Mouse (Mus musculus) embryonic facial prominence, embryonic 13.5 days (tissue): ENCODE data around the gene Slc25a3. TPM values are rescaled to one million over a fixed set of nuclear protein-coding genes. Genes with fewer than 3 reads are reported as not detected.
A peak's percentile ranks its signal among the peaks of the same experiment; 100 is the strongest.

Experiments
- ATAC-seq: fragments of 200-750 bp; cut with Nextera tagmentation; 2 replicates; pipeline ENCODE4 v1.8.0; 2017; ENCODE audit warnings: low read depth; ENCODE audit not compliant: insufficient number of reproducible peaks, insufficient read depth, low FRiP score, low TSS enrichment
- H3K27ac ChIP-seq: fragments of 300-500 bp; sonication (generic); 2 replicates; pipeline ENCODE4 v1.5.1; 2015; ENCODE audit warnings: moderate library complexity, mild to moderate bottlenecking, inconsistent platforms
- H3K27me3 ChIP-seq: fragments of 300-500 bp; sonication (generic); 2 replicates; pipeline ENCODE4 v1.6.1; 2015; ENCODE audit warnings: mild to moderate bottlenecking, inconsistent platforms
- H3K36me3 ChIP-seq: fragments of 300-500 bp; sonication (generic); 2 replicates; pipeline ENCODE4 v1.6.1; 2015; ENCODE audit warnings: mild to moderate bottlenecking, inconsistent platforms
- H3K4me1 ChIP-seq: fragments of 300-500 bp; sonication (generic); 2 replicates; pipeline ENCODE4 v1.6.1; 2015; ENCODE audit warnings: inconsistent platforms
- H3K4me2 ChIP-seq: fragments of 300-500 bp; sonication (generic); 2 replicates; pipeline ENCODE4 v1.6.1; 2015; ENCODE audit warnings: moderate library complexity, mild to moderate bottlenecking, inconsistent platforms
- H3K4me3 ChIP-seq: fragments of 300-500 bp; sonication (generic); 2 replicates; pipeline ENCODE4 v1.5.1; 2015; ENCODE audit warnings: mild to moderate bottlenecking, inconsistent platforms
- H3K9ac ChIP-seq: fragments of 300-500 bp; sonication (generic); 2 replicates; pipeline ENCODE4 v1.6.1; 2015; ENCODE audit warnings: mild to moderate bottlenecking, inconsistent platforms
- H3K9me3 ChIP-seq: fragments of 300-500 bp; sonication (generic); 2 replicates; pipeline ENCODE4 v1.6.1; 2016; ENCODE audit warnings: inconsistent platforms
- WGBS: fragments of 180-500 bp; shearing (Covaris S2); methylation state at CpG from one replicate; pipeline ENCODE4 v1.1.7; 2015; ENCODE audit warnings: mixed read lengths; 5-methylcytosine and 5-hydroxymethylcytosine counted together
- polyA plus RNA-seq: library from polyadenylated mRNA; unstranded; fragments of >200 nt; fragmentation: Nextera tagmentation; extraction: Ambion mirVana; gene quantifications from 2 replicates; pipeline ENCODE4 v1.2.1, GENCODE M21; 2015

Slc25a3 gene
- polyA plus RNA-seq, 1 experiment from 2014 or later, result 411 TPM

DNA sequence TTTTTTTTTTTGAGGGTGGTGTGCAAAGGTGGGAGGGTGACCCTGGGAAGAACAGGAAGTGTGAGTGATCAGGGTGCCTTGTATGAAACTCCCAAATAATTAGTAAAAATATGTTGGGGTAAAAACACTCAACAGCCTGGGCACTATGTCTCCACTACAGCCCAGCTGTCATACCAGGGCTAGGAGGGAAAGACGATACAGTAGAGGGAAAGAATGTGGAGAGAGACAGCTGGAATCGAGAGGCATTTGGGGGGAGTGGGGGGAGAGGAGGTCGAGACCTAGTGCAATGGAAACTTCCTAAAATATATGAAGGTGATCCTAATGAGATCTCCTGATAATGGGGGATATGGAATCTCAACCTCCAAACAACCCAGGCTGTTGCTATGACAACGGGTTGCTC lies 14.0 kb downstream of the Slc25a3 start:
- ATAC-seq, result no peak
- Histone ChIP-seq H3K27ac (no peak overlapping the region), H3K4me3 (no peak overlapping the region), H3K36me3 (peaks cover 33% of the 10 kb centered on the region), H3K9ac (no peak overlapping the region), H3K9me3 (no peaks in the 10 kb centered on the region), H3K4me1 (no peaks in the 10 kb centered on the region), H3K4me2 (no peak overlapping the region), H3K27me3 (no peaks in the 10 kb centered on the region)
- 66% methylated on average over 4 of the region's 4 CpGs for WGBS

DNA sequence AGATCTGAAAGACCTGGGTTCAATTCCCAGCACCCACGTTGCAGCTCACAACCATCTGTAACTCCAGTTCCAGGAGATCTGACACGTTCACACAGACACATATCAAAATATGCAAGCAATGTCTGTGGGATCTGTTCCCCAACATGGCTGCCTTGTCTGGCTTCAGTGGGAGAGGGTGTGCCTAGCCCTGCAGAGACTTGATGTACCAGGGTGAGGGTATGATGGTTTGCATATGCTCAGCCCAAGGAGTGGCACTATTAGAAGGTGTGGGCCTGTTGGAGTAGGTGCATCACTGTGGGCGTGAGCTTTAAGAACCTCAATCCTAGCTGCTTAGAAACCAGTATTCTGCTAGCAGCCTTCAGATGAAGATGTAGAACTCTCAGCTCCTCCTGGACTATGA lies 17.9 kb downstream of the Slc25a3 start:
- ATAC-seq, result no peak
- WGBS, result 82% methylated on average over 3 of the region's 3 CpGs

DNA sequence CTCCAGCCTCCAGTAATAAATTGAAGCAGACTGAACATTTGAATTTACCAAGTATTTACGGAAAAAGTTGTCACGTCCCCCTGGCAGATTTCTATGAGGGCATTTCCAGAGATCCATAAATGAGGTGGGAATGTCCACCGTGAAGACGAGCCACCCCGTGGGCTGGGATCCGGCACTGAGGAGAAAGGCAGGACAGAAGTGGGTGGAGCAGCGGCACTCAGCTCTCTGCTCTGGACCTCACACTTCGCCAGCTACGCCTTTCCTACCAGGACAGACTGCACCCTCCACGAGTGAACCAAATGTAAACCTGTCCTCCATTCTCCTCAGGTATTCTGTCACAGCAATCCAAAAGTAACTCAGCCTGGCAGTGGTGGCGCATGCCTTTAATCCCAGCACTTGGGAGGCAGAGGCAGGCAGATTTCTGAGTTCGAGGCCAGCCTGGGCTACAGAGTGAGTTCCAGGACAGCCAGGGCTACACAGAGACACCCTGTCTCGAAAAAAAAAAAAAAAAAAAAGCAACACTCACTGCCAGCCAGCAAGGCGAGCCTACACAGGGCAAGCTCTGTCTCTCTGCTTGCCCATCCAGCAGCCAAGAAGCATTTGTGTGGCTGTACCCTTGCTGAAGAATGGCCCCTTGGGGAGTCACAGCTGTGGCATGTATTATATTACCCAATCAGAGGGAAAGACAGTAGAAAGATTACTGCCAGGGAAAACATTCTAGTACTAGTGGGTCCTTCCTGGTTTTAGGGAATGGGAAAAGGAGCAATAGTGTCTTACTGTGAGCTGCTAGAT lies 20.9 kb downstream of the Slc25a3 start:
- H3K9ac ChIP-seq, result no peak overlapping the region
- no peak overlapping the region for H3K4me2 ChIP-seq
- ATAC-seq, result no peak
- H3K4me3 ChIP-seq, result no peak overlapping the region
- H3K4me1 ChIP-seq, result no peaks in the 10 kb centered on the region
- no peak overlapping the region for H3K27ac ChIP-seq
- H3K27me3 ChIP-seq, result no peaks in the 10 kb centered on the region
- 87% methylated on average over 14 of the region's 14 CpGs for WGBS
- no peaks in the 10 kb centered on the region for H3K9me3 ChIP-seq
- peaks cover 30% of the 10 kb centered on the region for H3K36me3 ChIP-seq

More for the DNA sequence above, 17.9 kb downstream of the Slc25a3 start:
- H3K4me2 ChIP-seq, result no peak overlapping the region
- no peaks in the 10 kb centered on the region for H3K9me3 ChIP-seq
- no peaks in the 10 kb centered on the region for H3K27me3 ChIP-seq
- no peaks in the 10 kb centered on the region for H3K4me1 ChIP-seq
- no peak overlapping the region for H3K27ac ChIP-seq
- peaks cover 22% of the 10 kb centered on the region for H3K36me3 ChIP-seq
- H3K9ac ChIP-seq, result no peak overlapping the region
- H3K4me3 ChIP-seq, result no peak overlapping the region

- Histone ChIP-seq H3K9me3 (no peaks in the 10 kb centered on the region), H3K27ac (no peak overlapping the region)
Observed at GRCm38 (mm10) chr10:91101936-91102335, 21.9 kb downstream of the Slc25a3 start.

DNA sequence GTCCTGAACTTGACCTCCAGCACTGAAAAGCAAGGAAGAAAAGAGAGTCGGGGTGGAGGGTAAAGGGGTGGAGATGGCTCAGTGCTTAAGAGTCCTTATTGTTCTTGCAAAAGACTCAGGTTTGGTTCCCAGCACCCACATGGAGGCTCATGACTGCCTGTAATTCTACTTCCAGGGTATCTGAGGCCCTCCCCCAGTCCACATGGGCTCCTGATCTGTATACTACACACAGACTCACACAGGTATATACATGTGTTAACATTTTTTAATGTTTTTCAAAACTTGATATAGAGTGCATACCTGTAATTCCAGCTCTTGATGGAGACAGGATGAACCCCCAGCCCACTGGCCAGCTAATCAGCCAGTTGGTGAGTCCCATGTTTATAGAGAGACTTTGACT lies 23.8 kb downstream of the Slc25a3 start:
- H3K9ac ChIP-seq, result no peak overlapping the region
- WGBS, result 80% methylated on average over 1 of the region's 1 CpGs
- no peak overlapping the region for H3K4me2 ChIP-seq
- no peaks in the 10 kb centered on the region for H3K9me3 ChIP-seq
- H3K4me3 ChIP-seq, result no peak overlapping the region
- H3K36me3 ChIP-seq, result peaks cover 49% of the 10 kb centered on the region
- no peaks in the 10 kb centered on the region for H3K27me3 ChIP-seq
- no peak for ATAC-seq
- no peak overlapping the region for H3K27ac ChIP-seq
- no peaks in the 10 kb centered on the region for H3K4me1 ChIP-seq

More at GRCm38 (mm10) chr10:91101936-91102335, 21.9 kb downstream of the Slc25a3 start:
- ATAC-seq, result no peak
- Histone ChIP-seq H3K27me3 (no peaks in the 10 kb centered on the region), H3K36me3 (peaks cover 38% of the 10 kb centered on the region), H3K9ac (no peak overlapping the region), H3K4me2 (no peak overlapping the region), H3K4me1 (no peaks in the 10 kb centered on the region), H3K4me3 (no peak overlapping the region)
- 80% methylated on average over 25 of the region's 25 CpGs for WGBS

DNA sequence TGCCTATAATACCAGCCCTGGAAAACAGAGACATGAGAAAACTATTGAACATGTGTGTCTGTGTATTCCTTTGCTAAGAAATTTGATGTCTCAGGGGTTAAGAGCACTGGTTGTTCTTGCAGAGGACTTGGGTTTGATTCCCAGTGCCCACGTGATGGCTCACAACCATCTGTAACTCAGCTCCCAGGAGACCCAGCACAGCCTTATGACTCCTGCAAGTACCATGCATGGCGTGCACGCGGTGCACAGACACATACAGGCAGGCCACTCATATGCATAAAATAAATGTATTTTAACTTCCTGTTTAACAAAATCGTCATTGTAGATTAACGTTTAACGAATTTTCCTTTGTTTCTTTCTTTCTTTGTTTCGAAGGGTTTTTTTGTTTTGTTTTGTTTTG lies 25.8 kb downstream of the Slc25a3 start:
- H3K4me3 ChIP-seq, result no peak overlapping the region
- no peak overlapping the region for H3K4me2 ChIP-seq
- no peak for ATAC-seq
- no peaks in the 10 kb centered on the region for H3K4me1 ChIP-seq
- H3K36me3 ChIP-seq, result peaks cover 63% of the 10 kb centered on the region
- no peak overlapping the region for H3K9ac ChIP-seq
- no peak overlapping the region for H3K27ac ChIP-seq
- no peaks in the 10 kb centered on the region for H3K9me3 ChIP-seq
- H3K27me3 ChIP-seq, result no peaks in the 10 kb centered on the region
- 91% methylated on average over 8 of the region's 8 CpGs for WGBS

- no peak for ATAC-seq
- no peak overlapping the region for H3K4me3 ChIP-seq
- H3K4me2 ChIP-seq, result no peak overlapping the region
- 83% methylated on average over 15 of the region's 15 CpGs for WGBS
- H3K9me3 ChIP-seq, result no peaks in the 10 kb centered on the region
- no peak overlapping the region for H3K9ac ChIP-seq
- H3K36me3 ChIP-seq, result peaks cover 48% of the 10 kb centered on the region
- H3K4me1 ChIP-seq, result no peaks in the 10 kb centered on the region
- H3K27ac ChIP-seq, result no peak overlapping the region
- no peaks in the 10 kb centered on the region for H3K27me3 ChIP-seq
Observed at GRCm38 (mm10) chr10:91094251-91095104, 29.4 kb downstream of the Slc25a3 start.

DNA sequence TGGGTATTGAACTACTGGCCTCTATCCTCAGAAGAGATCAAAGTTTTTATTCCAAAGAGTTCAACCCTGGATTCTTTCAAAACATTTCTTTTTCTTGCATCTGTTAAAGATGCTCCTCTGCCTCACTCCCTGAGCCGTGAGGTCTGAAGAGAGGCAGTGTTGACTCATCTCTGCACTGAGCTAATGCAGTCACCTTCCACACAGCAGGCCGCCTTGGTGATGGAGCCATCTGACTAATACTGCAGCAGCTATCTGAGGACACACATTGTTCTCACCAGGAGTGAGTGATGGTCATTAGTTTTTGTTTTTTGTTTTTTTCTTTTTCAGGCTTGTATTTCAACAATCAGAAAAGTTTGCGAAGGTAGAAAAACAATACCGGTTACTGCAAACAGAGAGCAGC lies 31.0 kb downstream of the Slc25a3 start:
- no peak overlapping the region for H3K9ac ChIP-seq
- WGBS, result 90% methylated on average over 4 of the region's 4 CpGs
- no peak for ATAC-seq

GRCm38 (mm10) chr10:91083393-91083927 lies 40.4 kb downstream of the Slc25a3 start:
- 40% methylated on average over 12 of the region's 12 CpGs for WGBS

More for the DNA sequence above, 31.0 kb downstream of the Slc25a3 start:
- Histone ChIP-seq H3K4me3 (no peak overlapping the region), H3K4me2 (no peak overlapping the region), H3K27me3 (no peaks in the 10 kb centered on the region), H3K27ac (no peak overlapping the region), H3K9me3 (no peaks in the 10 kb centered on the region), H3K36me3 (peaks cover 42% of the 10 kb centered on the region), H3K4me1 (no peaks in the 10 kb centered on the region)

GRCm38 (mm10) chr10:91082550-91083392 lies 41.1 kb downstream of the Slc25a3 start, which contains the start of the genes Apaf1 and Ikbip:
TSS of gene Apaf1 (minus strand) at chr10:91082770.
TSS of gene Ikbip (plus strand) at chr10:91082940.
- H3K36me3 ChIP-seq, result peaks cover 13% of the 10 kb centered on the region
- H3K27me3 ChIP-seq, result no peaks in the 10 kb centered on the region
- peak within 1 kb of the TSS; percentile 82 for H3K27ac ChIP-seq
- H3K4me3 ChIP-seq, result peak within 1 kb of the TSS; percentile 87
- under 1% methylated on average over 83 of the region's 87 CpGs for WGBS
- H3K9me3 ChIP-seq, result no peaks in the 10 kb centered on the region
- H3K4me2 ChIP-seq, result peak within 1 kb of the TSS; percentile 70
- peak within 1 kb of the TSS; percentile 91 for H3K9ac ChIP-seq
- peak; percentile 94 for ATAC-seq
- peaks cover 7% of the 10 kb centered on the region; the same call in 1 of the 2 replicates for H3K4me1 ChIP-seq

More at GRCm38 (mm10) chr10:91083393-91083927, 40.4 kb downstream of the Slc25a3 start:
- Histone ChIP-seq H3K4me2 (peak overlapping the region; percentile 70), H3K4me3 (peak overlapping the region; percentile 87), H3K4me1 (peaks cover 7% of the 10 kb centered on the region; the same call in 1 of the 2 replicates), H3K27ac (peak overlapping the region; percentile 82), H3K9me3 (no peaks in the 10 kb centered on the region), H3K36me3 (peaks cover 8% of the 10 kb centered on the region), H3K9ac (peak overlapping the region; percentile 87), H3K27me3 (no peaks in the 10 kb centered on the region)
- ATAC-seq, result no peak; the same call in 1 of the 2 replicates
